Mouse (Mus musculus) kidney, postnatal 25 days (tissue): ENCODE measurements around the gene Zfp872.
"Not testable (repeated sequence)": the region's sequence is repeated elsewhere in the genome, so short reads cannot be mapped to it uniquely, and the experiment has no call there.

ENCODE experiments used
- DNase-seq, 2 experiments: peaks; one replicate each; pipeline ENCODE4 v3.0.0; 2021; ENCODE audit warnings: mixed read lengths in 2 of 2

Zfp872 gene

GRCm38 (mm10) chr9:22172318-22172717 is 15.6 kb upstream of the Zfp872 start:
- no peak for DNase-seq

GRCm38 (mm10) chr9:22196412-22196811 is 8.5 kb downstream of the Zfp872 start:
- DNase-seq = no peak

GRCm38 (mm10) chr9:22213785-22214194 is 25.9 kb downstream of the Zfp872 start:
- DNase-seq = no peak

GRCm38 (mm10) chr9:22214549-22214948 is 26.7 kb downstream of the Zfp872 start:
- no peak for DNase-seq

- no peak for DNase-seq
Measured at GRCm38 (mm10) chr9:22216705-22217104, 28.8 kb downstream of the Zfp872 start.

GRCm38 (mm10) chr9:22217858-22218493 is 30.1 kb downstream of the Zfp872 start:
- no peak for DNase-seq

GRCm38 (mm10) chr9:22224066-22224465 is 36.2 kb downstream of the Zfp872 start:
- DNase-seq = peak in 1 of 2 experiments; percentile 28

GRCm38 (mm10) chr9:22224536-22225503 is 36.9 kb downstream of the Zfp872 start:
- peak; percentile 27 to 43 for DNase-seq

- DNase-seq = peak; percentile 99 to 100
Measured at GRCm38 (mm10) chr9:22225581-22226388, 37.9 kb downstream of the Zfp872 start, which contains the start of gene Zfp809. Gene Zfp809, plus strand, starts transcription at chr9:22225714.

- not testable (repeated sequence) for DNase-seq
Measured at GRCm38 (mm10) chr9:22226389-22226673, 38.4 kb downstream of the Zfp872 start.

- peak; percentile 49 to 60 for DNase-seq
Measured at GRCm38 (mm10) chr9:22226846-22227245, 39.0 kb downstream of the Zfp872 start.

GRCm38 (mm10) chr9:22229386-22230026 is 41.6 kb downstream of the Zfp872 start:
- DNase-seq = no peak

GRCm38 (mm10) chr9:22230061-22230460 is 42.2 kb downstream of the Zfp872 start:
- no peak for DNase-seq

- no peak for DNase-seq
Measured at GRCm38 (mm10) chr9:22230556-22230955, 42.7 kb downstream of the Zfp872 start.

- DNase-seq = no peak
Measured at GRCm38 (mm10) chr9:22240001-22240400, 52.1 kb downstream of the Zfp872 start.

- no peak for DNase-seq
Measured at GRCm38 (mm10) chr9:22244242-22244641, 56.4 kb downstream of the Zfp872 start.
